Mouse (Mus musculus): ENCODE data around the gene Btbd6. TPM values are rescaled to one million over a fixed set of nuclear protein-coding genes. Genes with fewer than 3 reads are reported as not detected.

The Btbd6 gene
- total RNA-seq (2014; rRNA removed), result 71.0 and 76.1 TPM in 2 replicates
- 52.1 and 52.9 TPM in 2 replicates for polyA plus RNA-seq (2015; fragmentation: Nextera tagmentation; extraction: Ambion mirVana)

DNA sequence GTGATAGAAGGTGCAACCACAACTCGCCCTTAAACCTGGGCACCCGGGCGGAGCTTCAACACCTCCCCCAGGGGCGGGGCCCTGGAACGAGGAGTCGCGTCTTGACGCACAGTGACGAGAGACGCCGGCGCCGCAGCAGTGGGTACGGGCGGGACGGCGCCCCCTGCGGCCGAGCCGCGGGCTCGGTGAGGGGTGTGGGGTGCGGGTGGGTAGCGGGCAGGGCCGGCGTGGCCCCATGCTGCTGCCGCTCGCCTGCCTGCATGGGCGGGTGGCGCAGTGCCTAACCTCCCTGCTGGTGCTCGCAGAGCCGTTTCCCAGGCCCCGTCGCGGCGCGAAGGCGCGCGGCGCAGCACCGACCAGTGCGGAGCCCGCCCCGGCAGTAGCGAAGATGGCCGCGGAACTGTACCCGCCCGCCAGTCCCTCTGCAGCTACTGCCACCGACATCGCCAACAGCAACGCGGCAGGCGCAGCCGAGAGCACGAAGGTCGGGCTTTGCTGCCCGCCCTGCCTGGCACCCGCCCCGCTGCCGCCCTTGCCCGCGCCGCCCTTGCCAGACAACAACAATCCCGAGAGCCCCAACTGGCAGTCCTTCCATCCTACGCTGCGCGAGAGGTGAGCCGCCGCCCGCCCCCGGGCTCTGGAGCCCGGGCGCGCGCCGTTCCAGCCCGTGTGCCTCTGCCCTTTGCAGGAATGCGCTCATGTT lies at the start of gene Btbd6:
Gene Btbd6, plus strand, starts transcription at position 112 of the 703 bp plus-strand sequence.
- Histone ChIP-seq H3K36me3 (ENCODE audit: insufficient read depth, low read length) (peaks cover 60% of the 10 kb centered on the region), H3K27me3 (ENCODE audit: insufficient read depth, low read length) (no peaks in the 10 kb centered on the region)

DNA sequence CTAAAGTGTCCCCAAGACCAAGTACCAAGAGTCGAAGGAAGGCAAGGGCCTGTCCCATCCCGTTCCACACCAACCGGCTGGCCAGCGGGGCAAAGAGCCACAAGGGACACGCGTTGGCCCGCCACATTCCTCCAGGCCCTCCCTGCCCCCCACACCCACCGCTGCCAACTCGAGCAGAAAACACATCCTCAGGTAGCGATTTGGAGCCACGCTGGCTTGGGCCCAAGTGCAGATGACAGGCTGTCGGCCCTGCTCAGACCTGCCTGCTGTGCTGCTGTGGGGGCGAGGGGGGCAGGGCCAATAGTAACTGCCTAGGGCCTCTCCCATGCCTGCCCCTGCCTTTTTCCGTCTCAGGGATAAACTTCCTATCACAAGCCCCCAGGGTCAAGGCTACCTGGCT lies 49.0 kb upstream of the Btbd6 start:
- Histone ChIP-seq H3K4me2 (ENCODE audit: low read depth, low read length) (peak overlapping the region; percentile 72), H3K4me3 (ENCODE audit: low read length) (no peak overlapping the region), H3K36me3 (ENCODE audit: insufficient read depth, low read length) (no peaks in the 10 kb centered on the region), H3K27ac (no peak overlapping the region), H3K27me3 (ENCODE audit: insufficient read depth, low read length) (no peaks in the 10 kb centered on the region; the same call in 1 of the 2 replicates), H3K4me1 (ENCODE audit: insufficient read depth, low read length) (peaks cover 9% of the 10 kb centered on the region; the same call in 1 of the 2 replicates), H3K9ac (replicated peaks; ENCODE audit: low read length) (no peak overlapping the region), H3K9me3 (ENCODE audit: low read length) (no peaks in the 10 kb centered on the region)
- DNase-seq (ENCODE audit: low spot score), result no peak
- no peak for ATAC-seq
- TF ChIP-seq CTCF (IDR thresholded peaks at IDR 0.05; ENCODE audit: low read depth), result no peak
- WGBS, result 60% methylated on average over 14 of the region's 14 CpGs

More for the DNA sequence above, at the start of gene Btbd6:
- peaks cover 14% of the 10 kb centered on the region for H3K4me1 ChIP-seq (ENCODE audit: insufficient read depth, low read length)
- DNase-seq (ENCODE audit: low spot score) (peak; percentile 95), ATAC-seq (peak; percentile 96)
- H3K9ac ChIP-seq (replicated peaks; ENCODE audit: low read length), result peak within 1 kb of the TSS; percentile 62
- peak within 1 kb of the TSS; percentile 86 for H3K4me2 ChIP-seq (ENCODE audit: low read depth, low read length)
- no peaks in the 10 kb centered on the region for H3K9me3 ChIP-seq (ENCODE audit: low read length)
- peak within 1 kb of the TSS; percentile 64 for H3K4me3 ChIP-seq (ENCODE audit: low read length)
- no peak; the same call in none of the 2 replicates for TF ChIP-seq CTCF (IDR thresholded peaks at IDR 0.05; ENCODE audit: low read depth)
- peak within 1 kb of the TSS; percentile 94 for H3K27ac ChIP-seq
- WGBS, result 2% methylated on average over 79 of the region's 80 CpGs

DNA sequence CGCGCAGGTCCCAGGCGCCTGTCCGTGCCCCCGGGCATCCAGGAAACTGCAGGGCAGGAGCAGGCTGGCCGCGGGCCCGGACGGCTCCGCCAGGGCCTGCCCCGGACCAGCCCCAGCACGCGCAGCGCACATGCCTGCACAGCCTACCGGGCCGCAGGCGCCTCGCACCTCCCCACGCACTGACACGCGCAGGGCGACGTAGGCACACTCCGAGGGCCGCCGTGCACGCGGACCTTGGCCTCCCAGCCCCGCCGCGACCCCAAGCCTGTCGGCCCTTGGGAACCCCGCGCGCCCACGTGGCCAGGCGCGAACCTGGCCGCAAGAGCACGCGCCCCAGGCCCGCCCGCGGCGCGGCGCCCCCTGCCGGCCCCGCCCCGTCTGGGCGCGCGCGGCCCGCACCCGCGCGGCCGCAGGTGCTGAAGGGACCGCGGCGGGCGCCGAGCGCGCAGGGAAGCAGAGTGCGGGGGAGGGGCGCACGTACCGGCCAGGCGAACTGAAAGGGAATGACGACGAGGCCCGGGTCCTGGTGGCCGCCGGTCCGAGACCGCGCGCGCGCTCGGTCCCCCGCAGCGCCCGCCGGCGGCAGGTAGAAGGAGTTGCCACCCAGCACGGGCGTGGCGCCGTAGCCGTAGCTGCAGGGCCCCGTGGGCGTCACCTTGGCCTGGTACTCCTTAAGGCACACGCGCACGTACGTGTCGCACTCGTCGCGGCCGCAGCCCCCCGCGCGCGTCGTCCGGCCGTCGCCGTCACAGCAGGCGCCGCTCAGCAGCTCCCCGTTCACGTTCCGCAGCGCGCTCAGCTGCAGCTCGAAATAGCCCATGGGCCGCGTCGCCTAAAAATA lies 47.7 kb upstream of the Btbd6 start:
- Histone ChIP-seq H3K4me3 (ENCODE audit: low read length) (peak overlapping the region; percentile 64), H3K36me3 (ENCODE audit: insufficient read depth, low read length) (no peaks in the 10 kb centered on the region), H3K9ac (replicated peaks; ENCODE audit: low read length) (peak overlapping the region; percentile 81), H3K4me2 (ENCODE audit: low read depth, low read length) (peak overlapping the region; percentile 72), H3K27me3 (ENCODE audit: insufficient read depth, low read length) (no peaks in the 10 kb centered on the region; the same call in 1 of the 2 replicates), H3K4me1 (ENCODE audit: insufficient read depth, low read length) (peaks cover 9% of the 10 kb centered on the region; the same call in 1 of the 2 replicates), H3K27ac (peak overlapping the region; percentile 88), H3K9me3 (ENCODE audit: low read length) (no peaks in the 10 kb centered on the region)
- TF ChIP-seq CTCF (IDR thresholded peaks at IDR 0.05; ENCODE audit: low read depth), result no peak
- under 1% methylated on average over 92 of the region's 124 CpGs for WGBS
- peak; percentile 60 for ATAC-seq
- peak; percentile 73 for DNase-seq (ENCODE audit: low spot score)

- Histone ChIP-seq H3K4me2 (ENCODE audit: low read depth, low read length) (peak within 1 kb of the TSS; percentile 72), H3K36me3 (ENCODE audit: insufficient read depth, low read length) (no peaks in the 10 kb centered on the region), H3K4me1 (ENCODE audit: insufficient read depth, low read length) (peaks cover 9% of the 10 kb centered on the region; the same call in 1 of the 2 replicates), H3K27me3 (ENCODE audit: insufficient read depth, low read length) (no peaks in the 10 kb centered on the region; the same call in 1 of the 2 replicates), H3K9me3 (ENCODE audit: low read length) (no peaks in the 10 kb centered on the region), H3K9ac (replicated peaks; ENCODE audit: low read length) (peak within 1 kb of the TSS; percentile 81), H3K4me3 (ENCODE audit: low read length) (peak within 1 kb of the TSS; percentile 64), H3K27ac (peak within 1 kb of the TSS; percentile 88)
- WGBS, result under 1% methylated on average over 57 of the region's 85 CpGs
- ATAC-seq (peak; percentile 73), DNase-seq (ENCODE audit: low spot score) (peak; percentile 80)
- peak; percentile 68 for TF ChIP-seq CTCF (IDR thresholded peaks at IDR 0.05; ENCODE audit: low read depth)
Measured at GRCm38 (mm10) chr12:112929562-112930352, 46.5 kb upstream of the Btbd6 start, which contains the start of gene Jag2. Gene Jag2, minus strand, starts transcription at chr12:112929776.

DNA sequence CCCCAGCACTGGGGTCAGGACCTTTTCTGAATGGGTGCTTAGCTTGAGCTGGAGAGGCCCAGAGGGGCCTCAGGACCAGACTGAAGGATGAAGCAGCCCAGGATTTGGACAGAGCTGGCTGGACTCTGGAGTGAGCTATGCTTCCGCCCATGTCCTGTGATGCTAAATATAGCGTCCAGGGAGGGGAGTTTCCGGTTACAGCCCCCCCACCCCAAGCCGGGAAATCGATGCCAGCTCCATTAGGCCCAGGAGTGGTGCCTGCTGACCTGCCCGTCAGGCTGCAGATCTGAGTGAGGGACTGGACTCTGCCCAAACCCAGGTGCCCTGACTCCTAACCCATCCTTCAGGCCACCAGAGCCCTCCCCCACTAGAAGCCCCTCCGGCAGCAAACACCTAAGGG lies 43.6 kb upstream of the Btbd6 start:
- no peak for TF ChIP-seq CTCF (IDR thresholded peaks at IDR 0.05; ENCODE audit: low read depth)
- no peaks in the 10 kb centered on the region for H3K9me3 ChIP-seq (ENCODE audit: low read length)
- no peak overlapping the region for H3K4me3 ChIP-seq (ENCODE audit: low read length)
- peaks cover 3% of the 10 kb centered on the region; the same call in 1 of the 2 replicates for H3K4me1 ChIP-seq (ENCODE audit: insufficient read depth, low read length)
- H3K4me2 ChIP-seq (ENCODE audit: low read depth, low read length), result no peak overlapping the region
- no peaks in the 10 kb centered on the region for H3K36me3 ChIP-seq (ENCODE audit: insufficient read depth, low read length)
- WGBS, result 63% methylated on average over 7 of the region's 7 CpGs
- ATAC-seq, result no peak
- DNase-seq (ENCODE audit: low spot score), result no peak
- no peaks in the 10 kb centered on the region; the same call in 1 of the 2 replicates for H3K27me3 ChIP-seq (ENCODE audit: insufficient read depth, low read length)
- H3K9ac ChIP-seq (replicated peaks; ENCODE audit: low read length), result no peak overlapping the region
- no peak overlapping the region for H3K27ac ChIP-seq

- ATAC-seq, result no peak
- Histone ChIP-seq H3K4me2 (ENCODE audit: low read depth, low read length) (no peak overlapping the region), H3K9me3 (ENCODE audit: low read length) (no peaks in the 10 kb centered on the region), H3K4me1 (ENCODE audit: insufficient read depth, low read length) (peaks cover 15% of the 10 kb centered on the region), H3K27ac (no peak overlapping the region), H3K27me3 (ENCODE audit: insufficient read depth, low read length) (no peaks in the 10 kb centered on the region), H3K9ac (replicated peaks; ENCODE audit: low read length) (no peak overlapping the region), H3K4me3 (ENCODE audit: low read length) (no peak overlapping the region), H3K36me3 (ENCODE audit: insufficient read depth, low read length) (no peaks in the 10 kb centered on the region)
- no peak for TF ChIP-seq CTCF (IDR thresholded peaks at IDR 0.05; ENCODE audit: low read depth)
- no peak for DNase-seq (ENCODE audit: low spot score)
- WGBS, result 42% methylated on average over 9 of the region's 9 CpGs
Measured at GRCm38 (mm10) chr12:112937906-112938305, 38.4 kb upstream of the Btbd6 start.
